Mouse (Mus musculus): ENCODE measurements around the gene Mief1.

DNA sequence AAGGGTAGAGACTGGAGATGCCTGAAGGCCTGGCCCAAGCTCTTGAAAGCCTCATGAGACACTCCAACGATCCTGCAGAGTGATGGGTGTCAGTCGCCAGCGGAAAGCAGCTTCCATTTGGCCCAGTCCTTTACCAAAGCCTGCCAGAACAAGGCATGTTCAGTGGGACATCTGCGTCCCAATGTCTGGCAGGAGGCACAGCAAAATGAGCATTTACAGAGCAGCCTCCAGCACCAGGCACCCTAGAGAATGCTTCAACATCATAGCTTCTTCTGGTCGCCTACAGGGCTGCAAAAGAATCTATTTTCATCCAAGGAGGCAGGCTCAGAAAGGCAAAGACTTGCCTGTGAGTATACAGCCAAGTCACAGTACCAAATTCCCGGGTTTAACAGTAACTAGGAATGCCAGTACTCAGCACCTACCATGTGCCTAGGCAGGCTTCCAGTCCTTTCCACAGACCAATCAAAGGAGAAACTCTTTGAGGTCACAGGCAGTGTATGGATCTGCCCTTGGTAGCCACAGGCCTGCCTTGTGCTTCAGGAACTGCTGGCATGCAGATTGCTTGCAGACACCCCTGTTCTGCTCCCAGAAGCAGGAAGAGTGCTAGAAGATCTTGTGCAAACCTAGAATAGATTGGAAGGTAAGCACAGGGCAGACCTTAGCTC, 31.6 kb upstream of the Mief1 start:
- TF ChIP-seq POLR2A (IDR thresholded peaks at IDR 0.05; ENCODE audit: insufficient read length, low read depth) (no peak), POLR2AphosphoS2 (IDR thresholded peaks at IDR 0.05; ENCODE audit: insufficient read length, low read depth) (no peak), USF1 (IDR thresholded peaks at IDR 0.05; ENCODE audit: low read depth) (no peak), TCF12 (IDR thresholded peaks at IDR 0.05; ENCODE audit: insufficient read depth, poor library complexity, severe bottlenecking) (no peak), MAX (IDR thresholded peaks at IDR 0.05; ENCODE audit: low read depth) (no peak), MYOD1 (IDR thresholded peaks at IDR 0.05; ENCODE audit: control insufficient read depth in 1 of 3, insufficient read length in 2 of 3, low read depth in 2 of 3) (no peak), REST (IDR thresholded peaks at IDR 0.05; ENCODE audit: insufficient read depth, insufficient read length) (no peak), E2F4 (IDR thresholded peaks at IDR 0.05; ENCODE audit: insufficient read depth) (no peak)

All from myocyte (in vitro differentiated cells).